Mouse (Mus musculus): ENCODE data around the gene Efcab9.

DNA sequence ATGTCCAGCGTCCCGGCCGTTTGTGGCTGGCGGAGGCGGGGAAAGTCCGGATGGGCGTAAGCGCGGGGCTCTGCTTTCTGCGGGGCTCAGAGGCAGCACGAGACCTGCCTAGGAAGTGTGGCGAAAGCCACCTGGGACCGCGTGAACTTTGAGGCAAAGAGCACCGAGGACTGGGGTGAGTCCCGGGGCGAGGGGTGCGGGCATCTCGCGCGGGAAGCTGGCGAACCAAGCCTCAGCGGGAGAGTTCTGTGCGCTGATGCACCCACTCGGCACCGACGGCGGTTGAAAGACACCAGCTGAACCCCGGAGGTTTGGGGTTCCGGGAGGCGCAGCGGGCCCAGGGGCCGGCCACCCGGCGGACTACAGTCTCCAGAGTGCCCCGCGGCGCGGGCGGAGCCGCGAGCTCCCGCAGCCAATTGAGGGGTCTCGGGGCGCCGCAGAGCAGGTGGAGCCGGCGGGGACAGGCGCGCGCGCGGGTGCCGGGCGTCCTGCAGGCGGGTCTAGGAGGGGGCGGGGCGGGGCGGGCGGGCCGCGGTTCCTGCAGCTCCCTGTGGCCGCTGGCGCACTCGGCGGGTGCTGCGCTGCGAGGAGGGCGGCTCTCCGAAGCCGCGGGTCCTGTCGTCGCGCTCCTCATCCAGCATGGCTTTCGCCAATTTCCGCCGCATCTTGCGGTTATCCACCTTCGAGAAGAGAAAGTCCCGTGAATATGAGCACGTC lies 1.0 kb upstream of the Efcab9 start, which contains the start of gene Stk10:
- no peak for TF ChIP-seq CTCF (IDR thresholded peaks at IDR 0.05; ENCODE audit: control insufficient read depth, insufficient read depth, insufficient replicate concordance, low read depth, low read length)
- TF ChIP-seq POLR2A (IDR thresholded peaks at IDR 0.05; ENCODE audit: control insufficient read depth, low read depth, low read length) = peak; percentile 50; the same call in 1 of the 2 replicates
